Mouse (Mus musculus): ENCODE measurements at regions not wholly inside any gene's neighbourhood (a gene's known extent, or its start where the extent isn't known, plus 50 kb on each side); places are given as distances from the start of the nearest gene placed in this dataset.

- H3K9me3 ChIP-seq (ENCODE audit: control insufficient read depth) = no peaks in the 10 kb centered on the region
- H3K27me3 ChIP-seq (replicated peaks; ENCODE audit: control insufficient read depth, insufficient read depth, low read length) = no peaks in the 10 kb centered on the region
- no peak overlapping the region for H3K4me2 ChIP-seq (replicated peaks; ENCODE audit: low read depth)
- no peak for ATAC-seq
- no peak overlapping the region for H3K9ac ChIP-seq (ENCODE audit: low read depth, low read length)
- H3K4me3 ChIP-seq (ENCODE audit: low read depth, low read length) = no peak overlapping the region
- 30% methylated on average over 2 of the region's 2 CpGs for WGBS
- no peaks in the 10 kb centered on the region for H3K36me3 ChIP-seq (ENCODE audit: control insufficient read depth, insufficient read depth)
- H3K4me1 ChIP-seq (replicated peaks; ENCODE audit: control insufficient read depth, insufficient read depth, low read length) = no peaks in the 10 kb centered on the region
- H3K27ac ChIP-seq (ENCODE audit: low read depth, low read length) = no peak overlapping the region
- no peak for TF ChIP-seq CTCF (IDR thresholded peaks at IDR 0.05; ENCODE audit: low read depth)
Observed at GRCm38 (mm10) chr2:74994998-74995397, 169.4 kb downstream of the Mtx2 start.

- H3K4me3 ChIP-seq (ENCODE audit: low read depth, low read length) = no peak overlapping the region
- H3K9ac ChIP-seq (ENCODE audit: low read depth, low read length) = no peak overlapping the region
- no peaks in the 10 kb centered on the region for H3K4me1 ChIP-seq (replicated peaks; ENCODE audit: control insufficient read depth, insufficient read depth, low read length)
- H3K27me3 ChIP-seq (replicated peaks; ENCODE audit: control insufficient read depth, insufficient read depth, low read length) = no peaks in the 10 kb centered on the region
- no peak overlapping the region for H3K27ac ChIP-seq (ENCODE audit: low read depth, low read length)
- no peaks in the 10 kb centered on the region for H3K9me3 ChIP-seq (ENCODE audit: control insufficient read depth)
- ATAC-seq = no peak
- WGBS = 79% methylated on average over 1 of the region's 1 CpGs
- TF ChIP-seq CTCF (IDR thresholded peaks at IDR 0.05; ENCODE audit: low read depth) = no peak
- H3K4me2 ChIP-seq (replicated peaks; ENCODE audit: low read depth) = no peak overlapping the region
- no peaks in the 10 kb centered on the region for H3K36me3 ChIP-seq (ENCODE audit: control insufficient read depth, insufficient read depth)
Observed at GRCm38 (mm10) chr2:74997736-74998135, 172.1 kb downstream of the Mtx2 start.

- no peak for TF ChIP-seq CTCF (IDR thresholded peaks at IDR 0.05; ENCODE audit: low read depth)
- no peak for ATAC-seq
- no peaks in the 10 kb centered on the region for H3K4me1 ChIP-seq (replicated peaks; ENCODE audit: control insufficient read depth, insufficient read depth, low read length)
- no peak overlapping the region for H3K27ac ChIP-seq (ENCODE audit: low read depth, low read length)
- no peaks in the 10 kb centered on the region for H3K36me3 ChIP-seq (ENCODE audit: control insufficient read depth, insufficient read depth)
- 56% methylated on average over 10 of the region's 10 CpGs for WGBS
- H3K27me3 ChIP-seq (replicated peaks; ENCODE audit: control insufficient read depth, insufficient read depth, low read length) = no peaks in the 10 kb centered on the region
- no peak overlapping the region for H3K9ac ChIP-seq (ENCODE audit: low read depth, low read length)
- no peaks in the 10 kb centered on the region for H3K9me3 ChIP-seq (ENCODE audit: control insufficient read depth)
- H3K4me3 ChIP-seq (ENCODE audit: low read depth, low read length) = no peak overlapping the region
- no peak overlapping the region for H3K4me2 ChIP-seq (replicated peaks; ENCODE audit: low read depth)
Observed at GRCm38 (mm10) chr2:75000368-75000796, 174.8 kb downstream of the Mtx2 start.

GRCm38 (mm10) chr2:75002562-75002961, 177.0 kb downstream of the Mtx2 start:
- H3K9ac ChIP-seq (ENCODE audit: low read depth, low read length) = no peak overlapping the region
- TF ChIP-seq CTCF (IDR thresholded peaks at IDR 0.05; ENCODE audit: low read depth) = no peak
- H3K4me1 ChIP-seq (replicated peaks; ENCODE audit: control insufficient read depth, insufficient read depth, low read length) = no peaks in the 10 kb centered on the region
- no peak overlapping the region for H3K27ac ChIP-seq (ENCODE audit: low read depth, low read length)
- H3K36me3 ChIP-seq (ENCODE audit: control insufficient read depth, insufficient read depth) = no peaks in the 10 kb centered on the region
- 77% methylated on average over 12 of the region's 12 CpGs for WGBS
- no peaks in the 10 kb centered on the region for H3K27me3 ChIP-seq (replicated peaks; ENCODE audit: control insufficient read depth, insufficient read depth, low read length)
- no peaks in the 10 kb centered on the region for H3K9me3 ChIP-seq (ENCODE audit: control insufficient read depth)
- H3K4me2 ChIP-seq (replicated peaks; ENCODE audit: low read depth) = no peak overlapping the region
- ATAC-seq = no peak
- no peak overlapping the region for H3K4me3 ChIP-seq (ENCODE audit: low read depth, low read length)

- ATAC-seq = no peak
- 80% methylated on average over 1 of the region's 1 CpGs for WGBS
- no peaks in the 10 kb centered on the region for H3K4me1 ChIP-seq (replicated peaks; ENCODE audit: control insufficient read depth, insufficient read depth, low read length)
- no peak for TF ChIP-seq CTCF (IDR thresholded peaks at IDR 0.05; ENCODE audit: low read depth)
- no peak overlapping the region for H3K27ac ChIP-seq (ENCODE audit: low read depth, low read length)
- no peak overlapping the region for H3K4me3 ChIP-seq (ENCODE audit: low read depth, low read length)
- no peak overlapping the region for H3K9ac ChIP-seq (ENCODE audit: low read depth, low read length)
- H3K27me3 ChIP-seq (replicated peaks; ENCODE audit: control insufficient read depth, insufficient read depth, low read length) = no peaks in the 10 kb centered on the region
- no peak overlapping the region for H3K4me2 ChIP-seq (replicated peaks; ENCODE audit: low read depth)
- no peaks in the 10 kb centered on the region for H3K36me3 ChIP-seq (ENCODE audit: control insufficient read depth, insufficient read depth)
- H3K9me3 ChIP-seq (ENCODE audit: control insufficient read depth) = no peaks in the 10 kb centered on the region
Observed at GRCm38 (mm10) chr2:75008116-75008515, 182.5 kb downstream of the Mtx2 start.

GRCm38 (mm10) chr2:75010647-75011046, 185.0 kb downstream of the Mtx2 start:
- H3K27me3 ChIP-seq (replicated peaks; ENCODE audit: control insufficient read depth, insufficient read depth, low read length) = no peaks in the 10 kb centered on the region
- 27% methylated on average over 7 of the region's 7 CpGs for WGBS
- H3K36me3 ChIP-seq (ENCODE audit: control insufficient read depth, insufficient read depth) = no peaks in the 10 kb centered on the region
- no peaks in the 10 kb centered on the region for H3K4me1 ChIP-seq (replicated peaks; ENCODE audit: control insufficient read depth, insufficient read depth, low read length)
- H3K4me3 ChIP-seq (ENCODE audit: low read depth, low read length) = no peak overlapping the region
- no peak for ATAC-seq
- H3K9me3 ChIP-seq (ENCODE audit: control insufficient read depth) = no peaks in the 10 kb centered on the region
- TF ChIP-seq CTCF (IDR thresholded peaks at IDR 0.05; ENCODE audit: low read depth) = no peak
- no peak overlapping the region for H3K4me2 ChIP-seq (replicated peaks; ENCODE audit: low read depth)
- no peak overlapping the region for H3K27ac ChIP-seq (ENCODE audit: low read depth, low read length)
- H3K9ac ChIP-seq (ENCODE audit: low read depth, low read length) = no peak overlapping the region

- Histone ChIP-seq H3K4me3 (ENCODE audit: low read depth, low read length) (no peak overlapping the region), H3K27ac (ENCODE audit: low read depth, low read length) (no peak overlapping the region), H3K9ac (ENCODE audit: low read depth, low read length) (no peak overlapping the region), H3K4me1 (replicated peaks; ENCODE audit: control insufficient read depth, insufficient read depth, low read length) (no peaks in the 10 kb centered on the region), H3K27me3 (replicated peaks; ENCODE audit: control insufficient read depth, insufficient read depth, low read length) (no peaks in the 10 kb centered on the region), H3K36me3 (ENCODE audit: control insufficient read depth, insufficient read depth) (no peaks in the 10 kb centered on the region), H3K9me3 (ENCODE audit: control insufficient read depth) (no peaks in the 10 kb centered on the region), H3K4me2 (replicated peaks; ENCODE audit: low read depth) (peak overlapping the region; percentile 32; the same call in 1 of the 2 replicates)
- no peak for ATAC-seq
- no peak for TF ChIP-seq CTCF (IDR thresholded peaks at IDR 0.05; ENCODE audit: low read depth)
- WGBS = 32% methylated on average over 8 of the region's 8 CpGs
Observed at GRCm38 (mm10) chr2:75012046-75012445, 186.4 kb downstream of the Mtx2 start.

Measured in intestine, postnatal 0 days (tissue).